Mouse (Mus musculus) liver (tissue): ENCODE results near the gene F13a1.
A peak's percentile ranks its signal among the peaks of the same experiment; 100 is the strongest.

ENCODE experiments used
- DNase-seq: peaks from one replicate; pipeline ENCODE4 v3.0.0-alpha.2; 2020; ENCODE audit warnings: mixed read lengths

Gene F13a1

GRCm38 (mm10) chr13:37050126-37050525 is at the start of gene F13a1:
TSS of gene F13a1 (minus strand) at chr13:37050244.
- DNase-seq = no peak

- DNase-seq = no peak
These were observed 41.6 kb upstream of the F13a1 start for GRCm38 (mm10) chr13:37091620-37092019.

GRCm38 (mm10) chr13:37089104-37089503 is 39.1 kb upstream of the F13a1 start:
- DNase-seq = no peak

- no peak for DNase-seq
These were observed 31.6 kb upstream of the F13a1 start for GRCm38 (mm10) chr13:37081506-37082241.

- DNase-seq = no peak
These were observed 21.3 kb upstream of the F13a1 start for GRCm38 (mm10) chr13:37071390-37071789.

GRCm38 (mm10) chr13:37070824-37071223 is 20.8 kb upstream of the F13a1 start:
- DNase-seq = peak; percentile 12

GRCm38 (mm10) chr13:37060810-37061209 is 10.8 kb upstream of the F13a1 start:
- no peak for DNase-seq

GRCm38 (mm10) chr13:37056662-37057061 is 6.6 kb upstream of the F13a1 start:
- peak; percentile 28 for DNase-seq

GRCm38 (mm10) chr13:37049631-37050030 is 413 bp downstream of the F13a1 start:
- DNase-seq = no peak

- no peak for DNase-seq
These were observed 1.0 kb downstream of the F13a1 start for GRCm38 (mm10) chr13:37049018-37049417.

GRCm38 (mm10) chr13:37045005-37045404 is 5.0 kb downstream of the F13a1 start:
- DNase-seq = peak; percentile 7

- no peak for DNase-seq
These were observed 15.3 kb downstream of the F13a1 start for GRCm38 (mm10) chr13:37034745-37035144.

GRCm38 (mm10) chr13:37025996-37026579 is 24.0 kb downstream of the F13a1 start:
- no peak for DNase-seq

GRCm38 (mm10) chr13:37021575-37021974 is 28.5 kb downstream of the F13a1 start:
- DNase-seq = no peak

GRCm38 (mm10) chr13:37010771-37011170 is 39.3 kb downstream of the F13a1 start:
- DNase-seq = no peak

- DNase-seq = no peak
These were observed 43.8 kb downstream of the F13a1 start for GRCm38 (mm10) chr13:37006224-37006623.

- no peak for DNase-seq
These were observed 50.8 kb downstream of the F13a1 start for GRCm38 (mm10) chr13:36999210-36999705.

- DNase-seq = no peak
These were observed 56.5 kb downstream of the F13a1 start for GRCm38 (mm10) chr13:36993593-36993992.

- no peak for DNase-seq
These were observed 61.7 kb downstream of the F13a1 start for GRCm38 (mm10) chr13:36988392-36988791.

GRCm38 (mm10) chr13:36973016-36973415 is 77.0 kb downstream of the F13a1 start:
- no peak for DNase-seq

GRCm38 (mm10) chr13:36972226-36972625 is 77.8 kb downstream of the F13a1 start:
- DNase-seq = no peak

- DNase-seq = no peak
These were observed 87.1 kb downstream of the F13a1 start for GRCm38 (mm10) chr13:36962926-36963325.

- no peak for DNase-seq
These were observed 91.0 kb downstream of the F13a1 start for GRCm38 (mm10) chr13:36958996-36959395.

- no peak for DNase-seq
These were observed 95.1 kb downstream of the F13a1 start for GRCm38 (mm10) chr13:36954937-36955336.
